Mouse (Mus musculus): ENCODE results near the gene Zfp28.
A peak's percentile ranks its signal among the peaks of the same experiment; 100 is the strongest.
"Not testable (repeated sequence)": the region's sequence is repeated elsewhere in the genome, so short reads cannot be mapped to it uniquely, and the experiment has no call there.

Gene Zfp28

GRCm38 (mm10) chr7:6383044-6383455 is at the start of gene Zfp28:
Gene Zfp28 (plus strand): TSS chr7:6383295.
- DNase-seq: peak; percentile 91

GRCm38 (mm10) chr7:6339865-6340264 is 43.2 kb upstream of the Zfp28 start:
- DNase-seq: no peak

GRCm38 (mm10) chr7:6343501-6344071 is 39.5 kb upstream of the Zfp28 start, which contains the start of gene Gm3854:
Gene Gm3854 (plus strand): TSS chr7:6343759.
- DNase-seq: peak; percentile 82

GRCm38 (mm10) chr7:6344124-6344523 is 39.0 kb upstream of the Zfp28 start:
- no peak for DNase-seq

GRCm38 (mm10) chr7:6358121-6358520 is 25.0 kb upstream of the Zfp28 start:
- no peak for DNase-seq

- DNase-seq: peak; percentile 53
Observed at GRCm38 (mm10) chr7:6358937-6359590, 24.0 kb upstream of the Zfp28 start.

GRCm38 (mm10) chr7:6360477-6361060 is 22.5 kb upstream of the Zfp28 start:
- DNase-seq: peak; percentile 42

GRCm38 (mm10) chr7:6361756-6362155 is 21.3 kb upstream of the Zfp28 start:
- peak; percentile 37 for DNase-seq

- peak; percentile 99 for DNase-seq
Observed at GRCm38 (mm10) chr7:6362268-6363046, 20.6 kb upstream of the Zfp28 start.

GRCm38 (mm10) chr7:6363047-6363488 is 20.0 kb upstream of the Zfp28 start, which contains the start of gene Zfp78:
Gene Zfp78 (plus strand): TSS chr7:6363280.
- DNase-seq: no peak

- DNase-seq: peak; percentile 33
Observed at GRCm38 (mm10) chr7:6364761-6365160, 18.3 kb upstream of the Zfp28 start.

- no peak for DNase-seq
Observed at GRCm38 (mm10) chr7:6367185-6367584, 15.9 kb upstream of the Zfp28 start.

- not testable (repeated sequence) for DNase-seq
Observed at GRCm38 (mm10) chr7:6368146-6368545, 14.9 kb upstream of the Zfp28 start.

GRCm38 (mm10) chr7:6369460-6369859 is 13.6 kb upstream of the Zfp28 start:
- no peak for DNase-seq

GRCm38 (mm10) chr7:6372993-6373392 is 10.1 kb upstream of the Zfp28 start:
- no peak for DNase-seq

GRCm38 (mm10) chr7:6378441-6378840 is 4.7 kb upstream of the Zfp28 start:
- no peak for DNase-seq

- no peak for DNase-seq
Observed at GRCm38 (mm10) chr7:6381431-6381830, 1.7 kb upstream of the Zfp28 start.

- no peak for DNase-seq
Observed at GRCm38 (mm10) chr7:6384011-6384410, 916 bp downstream of the Zfp28 start.

- DNase-seq: no peak
Observed at GRCm38 (mm10) chr7:6386995-6387394, 3.9 kb downstream of the Zfp28 start.

- DNase-seq: no peak
Observed at GRCm38 (mm10) chr7:6388971-6389370, 5.9 kb downstream of the Zfp28 start.

GRCm38 (mm10) chr7:6389449-6389848 is 6.4 kb downstream of the Zfp28 start:
- no peak for DNase-seq

GRCm38 (mm10) chr7:6397996-6398975 is 15.2 kb downstream of the Zfp28 start, which contains the start of gene Smim17:
Gene Smim17 (plus strand): TSS chr7:6398715.
- peak; percentile 76 for DNase-seq

All from cerebellum, adult 11-12 months (tissue).